Mouse (Mus musculus) megakaryocyte, adult 5-6 weeks (primary cell): ENCODE measurements around the gene Rph3al. TPM values are rescaled to one million over a fixed set of nuclear protein-coding genes. Genes with fewer than 3 reads are reported as not detected.

ENCODE experiments used
- total RNA-seq, 2 experiments: library from RNA; stranded (forward) in 1 of 2; stranded (reverse) in 1 of 2; fragments of 153-499, 151-499 nt in 1 of 2; fragments of 221-1000, 200-1000 nt in 1 of 2; gene quantifications; 2 replicates each; pipeline versions ENCODE4 v1.2.3 to v1.2.4; 2015 to 2017

Rph3al gene
- total RNA-seq, 2 experiments from 2014 or later = 0.49 to 1.3 TPM

Other genes starting within 250 kb of the Rph3al start
- gene Ywhae, start 205.6 kb downstream of the Rph3al start, total RNA-seq (2015) = 494 and 497 TPM in 2 replicates
- 231 and 282 TPM in 2 replicates for gene Ywhae, start 205.6 kb downstream of the Rph3al start, total RNA-seq (2017)
- not detected in 2 replicates for gene Doc2b, start 142.4 kb downstream of the Rph3al start, total RNA-seq (2015)
- not detected in 2 replicates for gene Doc2b, start 142.4 kb downstream of the Rph3al start, total RNA-seq (2017)
- not detected in 2 replicates for gene 1700016K19Rik, start 61.5 kb upstream of the Rph3al start, total RNA-seq (2015)
- gene 1700016K19Rik, start 61.5 kb upstream of the Rph3al start, total RNA-seq (2017) = not detected in 2 replicates
- gene Rflnb, start 89.4 kb upstream of the Rph3al start, total RNA-seq (2015) = 34.6 and 37.5 TPM in 2 replicates
- 45.7 and 54.6 TPM in 2 replicates for gene Rflnb, start 89.4 kb upstream of the Rph3al start, total RNA-seq (2017)
- 22.2 and 30.5 TPM in 2 replicates for gene Vps53, start 241.2 kb upstream of the Rph3al start, total RNA-seq (2015)
- gene Vps53, start 241.2 kb upstream of the Rph3al start, total RNA-seq (2017) = 31.5 and 32.8 TPM in 2 replicates
- gene Fam57a, start 241.2 kb upstream of the Rph3al start, total RNA-seq (2015) = 2.1 and 2.4 TPM in 2 replicates
- 1.8 and 1.9 TPM in 2 replicates for gene Fam57a, start 241.2 kb upstream of the Rph3al start, total RNA-seq (2017)